Mouse (Mus musculus) limb, embryonic 13.5 days (tissue): ENCODE data around the gene Vmn1r129. TPM values are rescaled to one million over a fixed set of nuclear protein-coding genes. Genes with fewer than 3 reads are reported as not detected.
"Not testable (repeated sequence)": the region's sequence is repeated elsewhere in the genome, so short reads cannot be mapped to it uniquely, and the experiment has no call there.

ENCODE experiments used
- ATAC-seq: fragments of 200-750 bp; cut with Nextera tagmentation; 2 replicates; pipeline ENCODE4 v1.8.0; 2017; ENCODE audit warnings: low read depth, moderate number of reproducible peaks, moderate TSS enrichment; ENCODE audit not compliant: low FRiP score
- H3K27ac ChIP-seq: fragments of 300-500 bp; sonication (generic); 2 replicates; pipeline ENCODE4 v1.5.1; 2015; ENCODE audit warnings: inconsistent platforms, mild to moderate bottlenecking, moderate library complexity
- H3K27me3 ChIP-seq: fragments of 300-500 bp; sonication (generic); 2 replicates; pipeline ENCODE4 v1.6.1; 2015; ENCODE audit warnings: mild to moderate bottlenecking, inconsistent platforms
- H3K36me3 ChIP-seq: fragments of 300-500 bp; sonication (generic); 2 replicates; pipeline ENCODE4 v1.6.1; 2015; ENCODE audit warnings: inconsistent platforms, mild to moderate bottlenecking, moderate library complexity
- H3K4me1 ChIP-seq: fragments of 300-500 bp; sonication (generic); 2 replicates; pipeline ENCODE4 v1.6.1; 2015; ENCODE audit warnings: inconsistent platforms
- H3K4me2 ChIP-seq: fragments of 300-500 bp; sonication (generic); replicated peaks from 2 replicates; pipeline ENCODE4 v1.6.1; 2015; ENCODE audit warnings: inconsistent platforms, mild to moderate bottlenecking, moderate library complexity
- H3K4me3 ChIP-seq: fragments of 300-500 bp; sonication (generic); 2 replicates; pipeline ENCODE4 v1.5.1; 2015; ENCODE audit warnings: moderate library complexity, mild to moderate bottlenecking, inconsistent platforms
- H3K9ac ChIP-seq: fragments of 300-500 bp; sonication (generic); 2 replicates; pipeline ENCODE4 v1.6.1; 2015; ENCODE audit warnings: mild to moderate bottlenecking, inconsistent platforms
- H3K9me3 ChIP-seq: fragments of 300-500 bp; sonication (generic); 2 replicates; pipeline ENCODE4 v1.6.1; 2016; ENCODE audit warnings: inconsistent platforms
- WGBS: fragments of 180-500 bp; shearing (Covaris S2); methylation state at CpG from one replicate; pipeline ENCODE4 v1.1.7; 2015; 5-methylcytosine and 5-hydroxymethylcytosine counted together
- polyA plus RNA-seq: library from polyadenylated mRNA; unstranded; fragments of >200 nt; fragmentation: Nextera tagmentation; extraction: Ambion mirVana; gene quantifications from 2 replicates; pipeline ENCODE4 v1.2.1, GENCODE M21; 2015

Gene Vmn1r129
- polyA plus RNA-seq = not detected in 2 replicates

DNA sequence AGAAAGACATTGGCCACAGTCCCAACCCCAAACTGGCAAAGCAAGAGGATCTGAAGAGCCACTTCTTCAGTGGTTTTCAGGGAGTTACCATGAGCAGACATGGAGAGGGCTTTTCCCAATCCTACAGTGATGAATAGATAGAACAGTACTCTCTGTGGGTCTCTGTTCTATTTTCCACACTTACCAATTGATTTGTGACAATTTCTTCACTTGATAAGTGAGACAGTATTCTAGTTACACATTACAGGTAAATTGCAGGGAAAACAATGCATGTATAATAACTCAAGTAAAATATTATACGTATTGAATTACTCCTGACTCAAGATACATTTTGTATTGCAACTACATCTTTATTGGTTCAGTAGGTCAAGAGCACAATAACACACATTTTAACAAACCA lies at the start of gene Vmn1r129:
Vmn1r129 (minus strand) TSS at position 101 of the 400 bp plus-strand sequence.
- H3K4me3 ChIP-seq, H3K36me3 ChIP-seq, H3K27me3 ChIP-seq, H3K4me2 ChIP-seq, H3K9ac ChIP-seq, H3K27ac ChIP-seq, ATAC-seq, H3K9me3 ChIP-seq, H3K4me1 ChIP-seq: not testable (repeated sequence)
- no CpG with 5 or more reads among the region's 1 CpGs for WGBS

DNA sequence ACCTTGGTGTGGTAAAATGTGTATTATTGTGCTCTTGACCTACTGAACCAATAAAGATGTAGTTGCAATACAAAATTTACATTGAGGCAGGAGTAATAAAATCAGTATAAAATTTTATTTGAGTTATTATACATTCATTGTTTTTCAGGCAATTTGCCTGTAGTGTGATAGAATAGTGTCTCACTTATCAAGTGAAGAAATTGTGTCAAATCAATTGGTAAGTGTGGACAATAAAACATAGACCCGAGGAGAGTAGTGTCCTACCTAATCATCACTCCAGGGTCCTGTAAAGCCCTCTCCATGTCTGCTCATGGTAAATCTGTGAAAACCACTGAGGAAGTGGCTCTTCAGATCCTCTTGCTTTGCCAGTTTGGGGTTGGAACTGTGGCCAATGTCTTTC lies 12.0 kb downstream of the Vmn1r129 start, which contains the start of gene Vmn1r128:
Vmn1r128 (plus strand) TSS at position 301 of the 400 bp plus-strand sequence.
- H3K27me3 ChIP-seq, H3K9ac ChIP-seq, H3K4me2 ChIP-seq, ATAC-seq, H3K36me3 ChIP-seq, H3K4me3 ChIP-seq, H3K27ac ChIP-seq, H3K4me1 ChIP-seq, H3K9me3 ChIP-seq: not testable (repeated sequence)
- 71% methylated on average over 1 of the region's 1 CpGs for WGBS

- H3K27ac ChIP-seq, H3K4me3 ChIP-seq, H3K4me1 ChIP-seq, H3K27me3 ChIP-seq, H3K36me3 ChIP-seq, H3K4me2 ChIP-seq, H3K9me3 ChIP-seq, ATAC-seq, H3K9ac ChIP-seq: not testable (repeated sequence)
- no CpG with 5 or more reads among the region's 3 CpGs for WGBS
Observed at GRCm38 (mm10) chr7:21319761-21320160, 41.3 kb downstream of the Vmn1r129 start, which contains the start of gene Vmn1r127. Gene Vmn1r127 (minus strand): TSS chr7:21319861.

Other genes with a start within 250 kb of the Vmn1r129 start
- not detected in 2 replicates for gene Vmn1r122, start 227.2 kb downstream of the Vmn1r129 start, polyA plus RNA-seq
- gene Vmn1r123, start 199.1 kb downstream of the Vmn1r129 start, polyA plus RNA-seq = not detected in 2 replicates
- not detected in 2 replicates for gene Gm5157, start 170.9 kb downstream of the Vmn1r129 start, polyA plus RNA-seq
- gene Vmn1r124, start 100.7 kb downstream of the Vmn1r129 start, polyA plus RNA-seq = not detected in 2 replicates
- not detected in 2 replicates for gene Vmn1r125, start 89.1 kb downstream of the Vmn1r129 start, polyA plus RNA-seq
- not detected in 2 replicates for gene Vmn1r126, start 59.8 kb downstream of the Vmn1r129 start, polyA plus RNA-seq
- gene Vmn1r127, start 41.4 kb downstream of the Vmn1r129 start, polyA plus RNA-seq = not detected in 2 replicates
- not detected in 2 replicates for gene Vmn1r128, start 11.9 kb downstream of the Vmn1r129 start, polyA plus RNA-seq
- gene Gm6882, start 71.5 kb upstream of the Vmn1r129 start, polyA plus RNA-seq = not detected in 2 replicates
- not detected in 2 replicates for gene Vmn1r130, start 150.5 kb upstream of the Vmn1r129 start, polyA plus RNA-seq
- not detected in 2 replicates for gene Vmn1r131, start 184.8 kb upstream of the Vmn1r129 start, polyA plus RNA-seq